Mouse (Mus musculus): Measurements from ENCODE around the gene Fads3. TPM values are rescaled to one million over a fixed set of nuclear protein-coding genes. Genes with fewer than 3 reads are reported as not detected.

The Fads3 gene
- total RNA-seq, 2 experiments from 2014 or later: 2.4 to 2.9 TPM

GRCm38 (mm10) chr19:10102054-10102700, 60.8 kb downstream of the Fads3 start:
- intact Hi-C loops (cut with DNase I): loop anchor here (5.0 kb wide), 1 partner anchor 60 kb away; the partner anchor contains the start of gene Fads3
- no peak for DNase-seq

DNA sequence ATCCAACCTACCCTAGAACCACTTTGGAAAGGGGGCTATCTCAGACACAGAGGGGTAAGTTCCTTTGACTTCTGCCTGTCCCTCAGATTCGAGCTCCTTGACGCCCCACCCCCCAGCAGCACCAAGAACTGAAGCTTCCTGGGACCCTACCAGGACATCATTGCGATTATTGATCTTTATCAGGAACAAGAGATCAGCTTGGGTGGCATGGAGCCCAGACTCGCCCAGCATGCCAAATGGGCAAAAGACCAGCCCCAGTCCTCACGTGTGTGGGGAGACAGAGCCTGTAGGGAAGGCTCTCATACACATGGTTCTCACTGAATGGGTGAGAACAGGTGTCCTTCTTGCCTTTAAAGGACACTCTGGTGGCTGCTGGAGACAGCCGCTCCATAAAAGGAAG, 62.9 kb downstream of the Fads3 start:
- no peak for DNase-seq
- intact Hi-C loops (cut with DNase I): loop anchor here (5.0 kb wide), 1 partner anchor 62 kb away; the partner anchor contains the start of gene Fads3

GRCm38 (mm10) chr19:10105034-10105493, 63.7 kb downstream of the Fads3 start:
- no peak for DNase-seq
- intact Hi-C loops (cut with DNase I): no loop called here

DNA sequence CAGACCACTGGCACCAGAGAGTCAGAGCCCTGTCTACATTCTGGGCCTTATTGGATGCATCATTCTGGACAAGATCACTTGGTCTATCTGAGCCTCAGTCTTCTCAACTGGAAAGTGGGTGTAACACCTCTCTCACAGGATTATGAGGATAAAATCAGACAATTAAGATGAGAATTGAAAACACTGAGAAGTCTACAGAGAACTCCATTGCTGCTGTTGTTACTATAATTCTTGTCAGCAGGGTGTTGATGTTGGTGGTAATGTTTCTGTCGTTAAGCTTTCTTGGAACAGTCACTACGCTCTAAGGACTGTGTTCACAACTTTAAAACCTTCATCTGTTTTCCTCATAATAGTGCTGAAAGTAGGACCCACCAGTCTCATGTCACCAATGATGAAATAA, 65.3 kb downstream of the Fads3 start:
- intact Hi-C loops (cut with DNase I): no loop called here
- no peak for DNase-seq

DNA sequence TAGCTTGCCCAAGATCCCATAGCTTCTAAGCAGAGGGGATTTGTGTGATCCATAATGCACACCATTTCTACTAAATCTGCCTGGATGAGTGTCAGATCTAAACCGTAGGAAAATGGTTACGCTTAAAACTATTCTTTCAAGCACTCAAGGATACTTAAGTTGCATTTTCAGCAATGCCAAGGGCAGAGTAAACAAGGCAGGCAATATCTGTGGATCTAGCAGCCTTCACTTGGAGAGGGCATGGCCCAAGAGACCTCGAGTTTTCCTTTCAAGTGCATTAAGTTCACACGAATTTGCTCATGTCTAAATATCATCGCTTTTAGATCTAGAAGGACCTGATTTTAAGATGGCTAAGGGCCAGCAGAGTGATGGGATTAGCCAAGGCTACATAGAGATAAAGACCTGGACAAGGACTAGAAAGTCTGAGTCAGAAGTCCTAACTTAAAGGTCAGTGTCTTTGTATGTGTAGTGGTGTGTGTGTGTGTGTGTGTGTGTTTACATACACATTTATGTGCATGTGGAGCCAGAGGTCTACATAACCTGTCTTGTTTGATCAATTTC, 65.8 kb downstream of the Fads3 start:
- intact Hi-C loops (cut with DNase I): no loop called here
- no peak for DNase-seq

GRCm38 (mm10) chr19:10108129-10108528, 66.8 kb downstream of the Fads3 start:
- intact Hi-C loops (cut with DNase I): no loop called here
- DNase-seq: no peak

DNA sequence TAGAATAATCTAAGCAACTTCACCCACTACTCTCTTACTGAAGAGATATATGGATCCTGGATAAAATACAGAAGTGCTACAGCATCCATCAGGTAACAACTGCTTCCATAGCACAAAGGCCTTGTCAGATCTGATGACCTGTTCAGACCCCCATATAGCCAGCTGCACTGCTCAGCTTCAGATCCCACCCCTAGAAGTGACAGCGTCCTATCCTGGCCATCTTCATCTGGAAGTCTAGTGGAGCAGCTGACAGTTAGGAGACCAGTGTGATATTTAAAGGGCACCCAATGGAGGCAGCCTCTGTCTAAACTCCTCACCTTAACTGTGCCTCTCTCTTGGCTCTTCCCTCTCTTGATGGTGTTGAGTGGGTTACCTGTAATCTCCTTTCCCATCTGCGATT, 67.3 kb downstream of the Fads3 start:
- intact Hi-C loops (cut with DNase I): no loop called here
- DNase-seq: no peak

Other genes starting within 250 kb of the Fads3 start
- gene Scgb2a2, start 194.0 kb upstream of the Fads3 start, total RNA-seq (2021): not detected
- 1 to 10 TPM; 1.9 to 6.4 TPM for gene Incenp, start 142.0 kb upstream of the Fads3 start, total RNA-seq (2021)
- 1,000 to 10,000 TPM; 1,946 to 2,068 TPM for gene Fth1, start 61.0 kb upstream of the Fads3 start, total RNA-seq (2021)
- under 1 TPM in 1 of 2 experiments, not detected in 1; 0.15 TPM for gene Best1, start 39.9 kb upstream of the Fads3 start, total RNA-seq (2021)
- gene Rab3il1, start 39.9 kb upstream of the Fads3 start, total RNA-seq (2021): 1 to 10 TPM; 4.5 to 4.6 TPM
- 1 to 10 TPM; 2.2 to 2.4 TPM for gene Fads2, start 60.2 kb downstream of the Fads3 start, total RNA-seq (2021)
- gene Fads1, start 141.3 kb downstream of the Fads3 start, total RNA-seq (2021): 1 to 10 TPM; 5.3 to 6.3 TPM
- 10 to 100 TPM; 75.5 to 81.9 TPM for gene Tmem258, start 162.4 kb downstream of the Fads3 start, total RNA-seq (2021)
- 1 to 10 TPM; 3.1 to 3.9 TPM for gene Fen1, start 162.6 kb downstream of the Fads3 start, total RNA-seq (2021)
- under 1 TPM in 1 of 2 experiments, not detected in 1; 0.08 TPM for gene Myrf, start 199.2 kb downstream of the Fads3 start, total RNA-seq (2021)

Measured in gastrocnemius, postnatal 36 days (tissue).